Mouse (Mus musculus) thymus, adult 2 months (tissue): ENCODE measurements around the gene Bmper. TPM values are rescaled to one million over a fixed set of nuclear protein-coding genes. Genes with fewer than 3 reads are reported as not detected.

Experiments used
- DNase-seq: peaks from one replicate; pipeline ENCODE4 v3.0.0; 2021
- H3K27ac ChIP-seq: fragments of 200-500 bp; 2 replicates; pipeline ENCODE4 v1.5.1; 2012; ENCODE audit warnings: low read length, control low read depth; ENCODE audit not compliant: control insufficient read depth, insufficient read depth
- H3K27me3 ChIP-seq: fragments of 200-500 bp; 2 replicates; pipeline ENCODE4 v1.6.1; 2012; ENCODE audit warnings: mild to moderate bottlenecking, low read length, moderate library complexity, mixed read lengths; ENCODE audit not compliant: control insufficient read depth, insufficient read depth
- H3K36me3 ChIP-seq: fragments of 200-500 bp; 2 replicates; pipeline ENCODE4 v1.6.1; 2012; ENCODE audit warnings: mild to moderate bottlenecking, low read length, moderate library complexity; ENCODE audit not compliant: control insufficient read depth, insufficient read depth
- H3K4me1 ChIP-seq: fragments of 200-500 bp; replicated peaks from 2 replicates; pipeline ENCODE4 v1.6.1; 2012; ENCODE audit warnings: low read length; ENCODE audit not compliant: control insufficient read depth, insufficient read depth
- H3K4me3 ChIP-seq: fragments of 200-500 bp; 2 replicates; pipeline ENCODE4 v1.5.1; 2012; ENCODE audit warnings: mild to moderate bottlenecking, low read length, control low read depth, moderate library complexity; ENCODE audit not compliant: control insufficient read depth, insufficient read depth
- CTCF ChIP-seq: fragments of 200-500 bp; IDR thresholded peaks from 2 replicates; pipeline ENCODE4 v1.5.1; 2012; ENCODE audit warnings: mild to moderate bottlenecking, control low read depth, low read length, moderate library complexity, borderline replicate concordance; ENCODE audit not compliant: control insufficient read depth, poor library complexity, insufficient read depth; ENCODE audit errors: extremely low read depth
- POLR2A ChIP-seq: fragments of 200-500 bp; IDR thresholded peaks from 2 replicates; pipeline ENCODE4 v1.6.1; 2012; ENCODE audit warnings: mild to moderate bottlenecking, low read length, control low read depth, moderate library complexity; ENCODE audit not compliant: control insufficient read depth, poor library complexity, insufficient read depth; ENCODE audit errors: extremely low read depth
- WGBS: fragments of 180-500 bp; shearing (Covaris S2); methylation state at CpG from one replicate; pipeline ENCODE4 v1.1.7; 2018; 5-methylcytosine and 5-hydroxymethylcytosine counted together
- polyA plus RNA-seq: library from polyadenylated mRNA; depleted of rRNA; stranded (reverse); fragments of >200 nt; gene quantifications from 2 replicates; pipeline ENCODE4 v1.2.3, GENCODE M21; 2012; rRNA removed

The Bmper gene
- 0.18 and 0.40 TPM in 2 replicates for polyA plus RNA-seq

- H3K27me3 ChIP-seq: peaks cover 11% of the 10 kb centered on the region
- no peak within 1 kb of the TSS for H3K27ac ChIP-seq
- DNase-seq: peak; percentile 4
- TF ChIP-seq POLR2A (no peak), CTCF (no peak)
- WGBS: under 1% methylated on average over 85 of the region's 86 CpGs
- H3K4me3 ChIP-seq: peak within 1 kb of the TSS; percentile 31
- no peaks in the 10 kb centered on the region; the same call in 1 of the 2 replicates for H3K4me1 ChIP-seq
- no peaks in the 10 kb centered on the region for H3K36me3 ChIP-seq
These were observed at the start of gene Bmper for GRCm38 (mm10) chr9:23222841-23223548. Bmper (plus strand) TSS chr9:23223076.

GRCm38 (mm10) chr9:23177476-23177875, 45.4 kb upstream of the Bmper start:
- Histone ChIP-seq H3K4me1 (no peaks in the 10 kb centered on the region), H3K36me3 (no peaks in the 10 kb centered on the region), H3K27me3 (no peaks in the 10 kb centered on the region), H3K27ac (no peak overlapping the region), H3K4me3 (no peak overlapping the region)
- no peak for DNase-seq
- WGBS: 92% methylated on average over 4 of the region's 4 CpGs
- TF ChIP-seq POLR2A (no peak), CTCF (no peak)

DNA sequence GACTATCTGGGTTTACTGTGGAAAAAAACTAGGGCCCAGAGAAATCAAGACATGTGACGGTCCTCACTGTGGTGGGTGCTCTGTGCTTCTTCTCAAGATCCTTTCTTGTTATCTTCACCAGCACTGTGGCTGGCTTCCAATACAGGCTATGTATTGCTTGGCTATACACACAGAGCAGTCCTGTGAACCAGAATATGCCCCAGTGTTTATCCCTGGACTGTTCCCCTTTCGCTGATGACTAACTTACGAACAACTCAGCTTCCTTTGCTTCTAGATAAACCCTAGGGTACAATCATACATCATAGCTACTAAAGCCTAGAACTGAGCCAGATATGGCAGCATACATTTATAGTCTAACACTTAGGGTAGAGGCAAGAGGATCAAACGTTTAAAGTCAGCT, 35.7 kb upstream of the Bmper start:
- Histone ChIP-seq H3K4me3 (no peak overlapping the region), H3K27ac (no peak overlapping the region), H3K4me1 (no peaks in the 10 kb centered on the region), H3K36me3 (no peaks in the 10 kb centered on the region), H3K27me3 (no peaks in the 10 kb centered on the region)
- 85% methylated on average over 4 of the region's 4 CpGs for WGBS
- no peak for DNase-seq
- TF ChIP-seq POLR2A (no peak), CTCF (no peak)

DNA sequence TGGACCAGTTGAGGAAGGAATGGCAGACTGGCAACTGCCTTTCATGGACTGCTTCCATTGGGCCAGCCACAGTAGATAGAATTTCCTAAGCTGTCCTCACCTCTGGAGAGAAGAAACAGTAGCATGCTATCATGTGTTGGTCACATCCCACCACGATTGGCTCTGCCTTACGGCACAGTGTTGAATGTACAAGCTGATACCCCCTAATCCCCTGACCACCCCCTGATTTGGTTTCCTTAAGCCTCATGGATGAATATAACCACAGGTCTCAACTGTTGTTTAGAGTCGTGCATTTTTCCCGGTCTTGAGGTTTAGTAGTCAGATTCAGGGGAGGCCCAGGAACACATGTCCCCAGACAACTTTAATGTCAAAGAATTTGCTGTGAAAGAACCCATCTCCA, 34.7 kb upstream of the Bmper start:
- TF ChIP-seq POLR2A (no peak), CTCF (no peak)
- no peaks in the 10 kb centered on the region for H3K36me3 ChIP-seq
- H3K4me1 ChIP-seq: no peaks in the 10 kb centered on the region
- no peak for DNase-seq
- H3K27ac ChIP-seq: no peak overlapping the region
- H3K4me3 ChIP-seq: no peak overlapping the region
- 85% methylated on average over 4 of the region's 4 CpGs for WGBS
- no peaks in the 10 kb centered on the region for H3K27me3 ChIP-seq

DNA sequence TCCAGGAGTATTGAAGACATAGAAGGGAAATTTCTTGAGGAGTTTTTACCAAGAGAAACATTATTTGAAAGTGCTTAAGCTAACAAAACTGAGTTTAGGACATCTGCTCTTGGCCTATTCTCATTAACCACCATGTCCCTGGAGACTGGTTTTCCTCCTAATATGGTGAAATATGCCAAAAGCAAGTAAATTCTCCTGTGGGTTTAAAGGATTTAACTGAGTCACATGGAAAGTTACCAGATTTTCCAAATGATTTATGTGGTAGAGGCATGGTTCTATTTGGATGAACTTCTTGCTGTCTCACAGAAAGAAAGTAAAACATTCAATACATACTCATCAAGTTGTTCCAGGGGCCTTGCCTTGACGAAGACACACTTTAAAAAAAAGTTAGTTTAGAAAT, 31.9 kb upstream of the Bmper start:
- Histone ChIP-seq H3K4me3 (no peak overlapping the region), H3K36me3 (no peaks in the 10 kb centered on the region), H3K4me1 (no peaks in the 10 kb centered on the region), H3K27ac (no peak overlapping the region), H3K27me3 (no peaks in the 10 kb centered on the region)
- no peak for DNase-seq
- 92% methylated on average over 1 of the region's 1 CpGs for WGBS
- TF ChIP-seq POLR2A (no peak), CTCF (no peak)

GRCm38 (mm10) chr9:23191431-23191830, 31.4 kb upstream of the Bmper start:
- H3K4me1 ChIP-seq: no peaks in the 10 kb centered on the region
- TF ChIP-seq CTCF: no peak
- no peak overlapping the region for H3K4me3 ChIP-seq
- no peaks in the 10 kb centered on the region for H3K36me3 ChIP-seq
- H3K27ac ChIP-seq: no peak overlapping the region
- 96% methylated on average over 2 of the region's 2 CpGs for WGBS
- no peaks in the 10 kb centered on the region for H3K27me3 ChIP-seq
- DNase-seq: no peak

DNA sequence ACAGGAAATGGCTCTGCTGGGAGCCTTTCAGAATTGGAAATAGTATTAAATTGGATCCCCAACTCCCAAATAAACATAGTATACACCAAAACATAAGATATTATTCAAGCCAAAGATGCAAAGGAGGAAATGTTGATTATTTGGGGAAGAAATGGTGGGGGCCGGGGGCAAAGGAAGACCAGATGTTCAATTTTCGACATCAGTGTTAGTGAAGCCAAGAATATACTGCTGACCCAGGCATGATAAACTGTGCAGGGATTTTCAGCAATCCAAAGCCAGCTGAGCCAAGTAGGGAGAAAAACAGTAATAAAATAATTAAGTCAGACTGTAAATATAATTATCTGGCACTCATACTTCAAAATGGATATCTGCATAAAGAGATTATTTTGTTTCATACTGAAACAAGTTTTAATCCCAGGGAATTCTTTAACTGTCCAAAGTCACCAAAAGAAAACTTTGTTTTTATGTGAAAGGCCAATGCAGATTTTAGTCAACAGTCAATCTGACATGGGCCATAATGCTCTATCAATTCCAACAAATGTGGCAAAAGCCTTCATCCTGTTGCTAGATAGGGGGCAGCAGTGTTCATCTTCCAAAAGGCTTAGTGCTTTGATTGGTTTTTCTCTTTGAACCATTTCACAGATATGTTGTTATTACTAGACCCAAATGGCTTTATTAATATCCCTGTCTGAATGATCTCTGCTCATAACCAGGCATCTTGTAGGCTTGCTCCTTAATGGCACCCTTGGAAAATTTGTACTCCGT, 30.1 kb upstream of the Bmper start:
- Histone ChIP-seq H3K27me3 (no peaks in the 10 kb centered on the region), H3K36me3 (no peaks in the 10 kb centered on the region), H3K27ac (no peak overlapping the region), H3K4me1 (no peaks in the 10 kb centered on the region), H3K4me3 (no peak overlapping the region)
- no peak for DNase-seq
- WGBS: 92% methylated on average over 3 of the region's 3 CpGs
- no peak for TF ChIP-seq POLR2A
- TF ChIP-seq CTCF: no peak
